Mouse (Mus musculus) hindbrain, embryonic 10.5 days (tissue): ENCODE measurements around the gene Myo15b. TPM values are rescaled to one million over a fixed set of nuclear protein-coding genes. Genes with fewer than 3 reads are reported as not detected.

ENCODE experiments used
- DNase-seq: peaks from one replicate; pipeline ENCODE4 v3.0.0-alpha.2; 2017; ENCODE audit warnings: low spot score
- H3K27ac ChIP-seq: fragments of 300-500 bp; sonication (generic); 2 replicates; pipeline ENCODE4 v1.5.1; 2016; ENCODE audit warnings: mild to moderate bottlenecking, moderate library complexity
- H3K27me3 ChIP-seq: fragments of 300-500 bp; sonication (generic); 2 replicates; pipeline ENCODE4 v1.6.1; 2016; ENCODE audit warnings: mild to moderate bottlenecking; ENCODE audit not compliant: poor library complexity, insufficient read depth, severe bottlenecking
- H3K36me3 ChIP-seq: fragments of 300-500 bp; sonication (generic); 2 replicates; pipeline ENCODE4 v1.6.1; 2016; ENCODE audit warnings: mild to moderate bottlenecking, moderate library complexity
- H3K4me1 ChIP-seq: fragments of 300-500 bp; sonication (generic); replicated peaks from 2 replicates; pipeline ENCODE4 v1.6.1; 2016; ENCODE audit warnings: mild to moderate bottlenecking
- H3K4me3 ChIP-seq: fragments of 300-500 bp; sonication (generic); 2 replicates; pipeline ENCODE4 v1.5.1; 2016; ENCODE audit warnings: mild to moderate bottlenecking, moderate library complexity
- H3K9me3 ChIP-seq: fragments of 300-500 bp; sonication (generic); 2 replicates; pipeline ENCODE4 v1.6.1; 2016; ENCODE audit warnings: mild to moderate bottlenecking, moderate library complexity
- WGBS: fragments of 180-500 bp; shearing (Covaris S2); methylation state at CpG from one replicate; pipeline ENCODE4 v1.1.7; 2016; 5-methylcytosine and 5-hydroxymethylcytosine counted together
- polyA plus RNA-seq: library from polyadenylated mRNA; unstranded; fragments of >200 nt; fragmentation: Nextera tagmentation; extraction: Ambion mirVana; gene quantifications from 2 replicates; pipeline ENCODE4 v1.2.1, GENCODE M21; 2016

Gene Myo15b
- polyA plus RNA-seq: 0.19 and 0.21 TPM in 2 replicates

DNA sequence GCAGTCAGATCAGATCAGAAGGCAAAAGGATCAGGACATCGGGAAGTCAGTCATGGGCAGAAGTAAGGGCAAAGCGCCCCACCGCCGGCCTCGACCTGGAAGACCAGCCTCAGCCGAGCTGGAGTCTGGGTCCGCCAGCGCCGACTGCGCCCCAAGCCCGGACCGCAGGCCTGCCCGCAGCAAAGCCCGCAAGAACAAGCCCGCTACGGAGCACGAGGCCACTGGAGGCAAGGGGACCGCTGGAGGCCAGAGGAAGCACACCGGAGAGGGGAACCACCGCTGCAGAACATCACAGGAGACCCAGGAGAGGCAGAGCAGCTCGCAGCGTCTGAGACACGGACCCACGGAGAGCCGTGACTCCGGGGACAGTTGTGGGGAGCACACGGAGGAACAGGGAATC is at the start of gene Myo15b:
Gene Myo15b (plus strand): TSS at position 53 of the 400 bp plus-strand sequence.
- Histone ChIP-seq H3K36me3 (0 out of 2 replicates have a peak, but pooled peaks cover 6% of the 10 kb centered on the region), H3K27ac (peak within 1 kb of the TSS; percentile 60), H3K4me1 (peaks cover 26% of the 10 kb centered on the region), H3K27me3 (peaks cover 73% of the 10 kb centered on the region), H3K4me3 (peak within 1 kb of the TSS; percentile 50), H3K9me3 (no peaks in the 10 kb centered on the region)
- peak; percentile 51 for DNase-seq
- 9% methylated on average over 27 of the region's 27 CpGs for WGBS

DNA sequence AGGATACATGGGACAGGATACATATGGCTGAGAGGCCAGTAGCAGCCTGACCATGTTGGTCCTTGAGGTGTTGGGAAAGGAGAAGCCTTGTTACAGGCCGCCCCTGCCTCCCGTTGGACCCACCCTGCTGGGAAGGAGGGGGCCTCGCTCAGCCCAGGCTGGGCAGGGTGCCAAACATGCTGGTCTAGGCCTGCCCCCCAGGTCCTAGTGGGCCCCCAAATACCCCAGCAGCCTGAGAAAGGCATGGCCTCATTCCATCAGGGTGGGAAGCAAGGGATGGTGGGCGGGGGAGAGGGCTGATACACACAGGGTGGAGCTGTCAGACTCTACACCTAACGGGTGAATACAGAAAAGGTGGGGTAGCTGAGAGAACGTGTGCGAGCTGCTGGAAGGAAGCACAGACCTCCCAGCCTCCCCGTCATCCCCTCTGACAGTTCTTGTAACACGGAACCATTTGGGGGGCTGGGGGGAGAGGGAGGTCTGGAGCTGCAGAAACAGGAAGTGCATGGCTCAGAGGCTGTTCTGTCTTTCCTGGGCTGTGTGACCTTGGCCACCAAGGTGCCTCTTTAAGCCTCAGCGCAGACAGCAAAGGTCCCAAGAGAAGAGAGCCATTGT is 49.4 kb upstream of the Myo15b start:
- peak overlapping the region; percentile 24; the same call in 1 of the 2 replicates for H3K4me3 ChIP-seq

DNA sequence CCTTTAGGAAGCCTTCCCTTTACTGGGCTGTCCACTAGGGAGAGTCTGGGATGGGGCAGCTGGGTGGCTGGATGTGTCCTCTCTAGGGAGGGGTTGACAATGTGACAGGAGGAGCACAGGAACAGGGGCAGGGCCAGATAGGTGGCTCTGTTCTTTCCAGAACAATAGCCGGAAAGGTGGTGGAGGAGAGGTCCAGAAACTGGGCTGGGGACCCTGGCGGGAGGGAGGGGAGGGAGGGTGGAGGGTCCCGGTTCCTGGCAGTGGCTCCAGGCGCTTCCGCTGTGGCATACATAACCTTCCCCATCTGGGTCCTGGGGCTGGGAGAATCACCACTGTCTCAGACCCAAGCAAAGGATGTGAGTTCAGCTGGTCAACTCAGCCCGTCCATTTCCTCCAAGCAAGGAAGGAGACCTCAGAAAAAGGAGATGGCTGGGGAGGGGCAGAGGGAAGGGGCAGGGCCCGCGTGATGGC is 48.9 kb upstream of the Myo15b start:
- H3K9me3 ChIP-seq: no peaks in the 10 kb centered on the region
- H3K4me3 ChIP-seq: peak overlapping the region; percentile 24; the same call in 1 of the 2 replicates
- no peaks in the 10 kb centered on the region for H3K27me3 ChIP-seq
- DNase-seq: no peak
- peaks cover 74% of the 10 kb centered on the region for H3K4me1 ChIP-seq
- WGBS: 61% methylated on average over 8 of the region's 8 CpGs
- H3K27ac ChIP-seq: peak overlapping the region; percentile 78
- H3K36me3 ChIP-seq: peaks cover 78% of the 10 kb centered on the region

More for the DNA sequence above, 49.4 kb upstream of the Myo15b start:
- WGBS: 76% methylated on average over 10 of the region's 10 CpGs
- Histone ChIP-seq H3K9me3 (no peaks in the 10 kb centered on the region), H3K4me1 (peaks cover 71% of the 10 kb centered on the region), H3K36me3 (peaks cover 84% of the 10 kb centered on the region), H3K27ac (peak overlapping the region; percentile 78), H3K27me3 (no peaks in the 10 kb centered on the region)
- no peak for DNase-seq

DNA sequence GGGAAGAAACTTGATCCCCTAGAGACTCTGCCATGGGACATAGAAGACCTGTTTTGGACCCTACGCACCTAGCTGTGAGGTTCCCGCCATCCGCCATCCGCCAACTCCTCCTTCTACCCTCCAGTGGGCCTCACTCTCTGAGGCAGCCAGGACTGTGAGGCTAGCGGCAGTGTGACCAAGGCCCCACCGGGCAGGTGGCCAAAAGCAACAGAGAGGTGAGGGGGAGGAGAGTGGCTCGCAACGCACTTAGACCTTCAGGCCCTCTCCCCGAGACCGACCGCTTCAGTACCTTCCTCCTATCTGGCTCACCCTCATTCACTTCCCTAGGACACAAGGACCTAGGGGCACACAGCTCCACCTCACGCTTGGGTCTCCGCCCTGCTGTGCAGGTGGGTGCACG is 47.8 kb upstream of the Myo15b start:
- no peaks in the 10 kb centered on the region for H3K27me3 ChIP-seq
- H3K27ac ChIP-seq: peak overlapping the region; percentile 64; the same call in 1 of the 2 replicates
- peaks cover 84% of the 10 kb centered on the region for H3K4me1 ChIP-seq
- WGBS: 92% methylated on average over 14 of the region's 14 CpGs
- H3K9me3 ChIP-seq: no peaks in the 10 kb centered on the region
- H3K4me3 ChIP-seq: peak overlapping the region; percentile 98; the same call in 1 of the 2 replicates
- DNase-seq: no peak
- H3K36me3 ChIP-seq: peaks cover 68% of the 10 kb centered on the region

DNA sequence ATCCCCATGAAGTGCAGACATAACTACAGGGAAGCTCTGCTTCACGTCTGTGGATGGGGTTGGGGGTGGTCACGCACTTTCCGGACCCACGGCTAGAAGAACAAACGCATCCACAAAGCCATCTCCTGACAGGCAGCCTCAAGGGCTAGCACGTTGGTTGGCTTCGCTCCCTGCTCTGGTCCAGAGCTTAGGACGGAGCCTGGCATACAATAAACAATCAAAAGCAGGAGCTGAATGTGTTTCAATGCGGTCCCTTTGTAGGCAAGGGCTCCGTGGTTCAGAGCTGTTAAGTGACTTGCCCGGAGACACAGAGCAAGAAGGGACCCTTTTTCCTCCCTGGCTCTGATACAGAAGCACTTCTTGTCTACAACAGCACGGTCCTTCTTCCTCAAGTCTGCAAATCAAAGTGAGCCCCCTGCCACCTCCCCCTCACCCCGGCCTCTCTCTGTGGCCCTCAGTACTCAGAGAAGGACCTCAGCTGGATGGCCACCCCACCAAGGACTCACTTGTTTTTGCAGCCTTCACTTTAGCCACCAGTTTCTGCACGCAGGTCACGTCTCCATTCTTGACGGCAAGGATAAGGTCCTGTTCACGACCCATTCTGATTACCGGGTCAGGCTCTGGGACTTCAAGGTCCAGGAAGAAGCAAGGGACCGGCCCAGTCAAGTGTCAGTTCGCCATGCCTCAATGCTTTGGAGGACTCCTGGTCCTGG is 46.7 kb upstream of the Myo15b start:
- Histone ChIP-seq H3K36me3 (peaks cover 59% of the 10 kb centered on the region), H3K4me3 (peak overlapping the region; percentile 98), H3K9me3 (no peaks in the 10 kb centered on the region), H3K4me1 (peaks cover 88% of the 10 kb centered on the region), H3K27ac (peak overlapping the region; percentile 91; the same call in 1 of the 2 replicates), H3K27me3 (no peaks in the 10 kb centered on the region)
- 81% methylated on average over 20 of the region's 20 CpGs for WGBS
- no peak for DNase-seq

DNA sequence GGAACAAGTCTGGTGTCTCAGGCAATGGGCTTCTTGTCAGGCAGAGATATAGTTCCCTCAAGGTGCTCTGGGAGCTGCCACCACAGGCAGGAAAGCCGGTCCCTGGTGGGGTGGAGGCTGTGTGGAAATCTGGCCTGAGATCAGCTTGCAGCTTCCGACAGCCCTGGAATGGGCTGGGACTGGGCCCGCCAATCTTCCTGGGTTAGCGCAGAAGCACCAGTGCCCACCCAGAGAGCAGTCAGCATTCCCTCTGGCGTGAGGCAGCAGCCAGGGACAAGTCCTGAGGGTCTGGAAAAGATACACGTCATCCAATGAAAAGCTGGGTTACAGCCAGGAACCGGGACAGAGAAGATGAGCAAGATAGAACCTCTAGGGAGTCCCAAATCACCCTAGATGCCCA is 46.1 kb upstream of the Myo15b start:
- Histone ChIP-seq H3K4me3 (peak overlapping the region; percentile 98), H3K4me1 (peaks cover 82% of the 10 kb centered on the region), H3K36me3 (peaks cover 59% of the 10 kb centered on the region), H3K9me3 (no peaks in the 10 kb centered on the region), H3K27ac (peak overlapping the region; percentile 91; the same call in 1 of the 2 replicates), H3K27me3 (no peaks in the 10 kb centered on the region)
- WGBS: 41% methylated on average over 7 of the region's 7 CpGs
- DNase-seq: no peak

DNA sequence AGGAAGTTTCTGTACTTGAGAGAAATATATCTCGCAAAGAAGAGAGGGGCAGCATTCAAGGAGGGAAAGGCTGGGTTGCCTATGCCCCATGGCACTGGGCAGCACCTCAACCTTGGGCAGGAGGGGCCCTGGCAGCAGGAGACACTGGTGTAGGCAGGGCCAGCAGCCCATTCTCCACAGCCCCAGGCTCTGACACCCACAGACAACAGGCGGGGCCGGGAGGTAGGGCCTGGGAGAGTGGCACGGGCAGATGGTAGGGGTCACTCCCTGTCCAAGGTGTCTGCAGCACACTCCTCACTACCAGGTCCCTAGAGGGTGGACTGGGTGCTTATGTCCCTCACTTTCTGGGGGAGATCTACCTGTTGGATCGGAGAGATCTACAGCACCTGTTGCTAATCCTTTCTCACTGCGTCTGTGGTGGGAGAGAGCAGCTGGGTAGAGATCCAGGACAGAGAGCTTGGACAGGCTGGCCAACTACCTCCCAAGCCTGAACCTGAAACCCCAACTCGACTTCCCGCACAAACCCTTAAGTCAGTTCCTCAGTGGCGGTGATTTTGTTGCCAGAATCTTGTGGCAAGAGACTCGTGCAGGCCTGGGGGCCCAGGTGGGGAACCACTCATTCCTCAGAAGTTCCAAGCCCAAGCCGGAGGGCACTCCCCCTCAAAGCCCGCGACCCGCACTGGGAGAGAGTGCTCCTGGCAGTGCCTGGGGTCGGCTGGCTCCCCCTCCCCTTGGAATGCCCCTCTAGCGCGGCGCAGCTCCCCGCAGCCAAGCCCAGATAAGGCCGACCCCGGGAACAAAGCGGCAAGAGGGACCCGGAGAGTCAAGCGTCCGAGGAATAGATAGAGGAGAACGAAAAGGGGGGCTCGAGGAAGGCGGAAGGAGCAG is 45.4 kb upstream of the Myo15b start:
- Histone ChIP-seq H3K27ac (peak overlapping the region; percentile 91), H3K27me3 (no peaks in the 10 kb centered on the region), H3K4me1 (peaks cover 76% of the 10 kb centered on the region), H3K4me3 (peak overlapping the region; percentile 98), H3K9me3 (no peaks in the 10 kb centered on the region), H3K36me3 (peaks cover 59% of the 10 kb centered on the region)
- no peak for DNase-seq
- WGBS: 3% methylated on average over 28 of the region's 28 CpGs

DNA sequence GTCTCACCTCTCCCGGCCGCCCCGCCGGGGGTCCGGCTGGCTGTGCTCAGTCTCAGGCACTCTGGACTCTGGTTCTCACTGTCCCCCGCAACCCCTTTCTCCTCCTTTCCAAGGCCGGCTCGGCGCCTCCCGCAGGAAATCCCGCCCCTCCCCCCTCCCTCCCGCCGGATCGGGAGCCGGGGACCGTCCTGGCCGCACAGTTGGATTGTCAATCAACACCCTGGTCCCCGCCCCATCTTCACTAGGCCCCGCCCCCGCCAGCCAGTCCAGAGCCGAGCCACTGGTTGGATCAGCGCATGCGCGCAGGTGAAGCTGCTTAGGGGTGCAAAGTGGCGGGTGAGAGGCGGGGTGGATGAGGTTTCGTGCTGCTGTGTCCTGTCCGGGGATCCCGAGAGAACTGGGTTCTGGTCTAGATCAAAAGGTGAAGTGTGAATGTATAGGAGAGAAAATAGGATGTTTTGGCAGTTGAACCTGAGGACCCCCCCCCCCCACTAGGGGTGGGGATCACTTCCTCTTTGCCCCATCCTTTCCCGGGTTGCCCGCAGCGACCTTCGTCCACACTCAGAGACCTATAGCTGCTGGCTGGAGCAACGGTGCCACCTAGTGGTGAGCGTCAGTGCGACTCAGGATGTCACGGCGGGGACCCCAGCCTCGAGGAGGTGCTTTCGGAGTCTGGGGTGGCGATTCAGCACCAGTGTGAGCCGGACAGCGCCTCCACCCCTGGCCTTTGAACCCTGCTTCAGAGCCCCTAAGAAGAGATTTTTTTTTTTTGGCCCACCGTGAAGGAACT is 44.5 kb upstream of the Myo15b start, which contains the start of gene Caskin2:
Gene Caskin2 (minus strand): TSS at position 133 of the 790 bp plus-strand sequence.
- WGBS: under 1% methylated on average over 44 of the region's 44 CpGs
- DNase-seq: peak; percentile 100
- H3K27ac ChIP-seq: peak within 1 kb of the TSS; percentile 91
- H3K9me3 ChIP-seq: no peaks in the 10 kb centered on the region
- H3K27me3 ChIP-seq: no peaks in the 10 kb centered on the region
- peaks cover 59% of the 10 kb centered on the region for H3K36me3 ChIP-seq
- H3K4me3 ChIP-seq: peak within 1 kb of the TSS; percentile 98
- peaks cover 66% of the 10 kb centered on the region for H3K4me1 ChIP-seq

DNA sequence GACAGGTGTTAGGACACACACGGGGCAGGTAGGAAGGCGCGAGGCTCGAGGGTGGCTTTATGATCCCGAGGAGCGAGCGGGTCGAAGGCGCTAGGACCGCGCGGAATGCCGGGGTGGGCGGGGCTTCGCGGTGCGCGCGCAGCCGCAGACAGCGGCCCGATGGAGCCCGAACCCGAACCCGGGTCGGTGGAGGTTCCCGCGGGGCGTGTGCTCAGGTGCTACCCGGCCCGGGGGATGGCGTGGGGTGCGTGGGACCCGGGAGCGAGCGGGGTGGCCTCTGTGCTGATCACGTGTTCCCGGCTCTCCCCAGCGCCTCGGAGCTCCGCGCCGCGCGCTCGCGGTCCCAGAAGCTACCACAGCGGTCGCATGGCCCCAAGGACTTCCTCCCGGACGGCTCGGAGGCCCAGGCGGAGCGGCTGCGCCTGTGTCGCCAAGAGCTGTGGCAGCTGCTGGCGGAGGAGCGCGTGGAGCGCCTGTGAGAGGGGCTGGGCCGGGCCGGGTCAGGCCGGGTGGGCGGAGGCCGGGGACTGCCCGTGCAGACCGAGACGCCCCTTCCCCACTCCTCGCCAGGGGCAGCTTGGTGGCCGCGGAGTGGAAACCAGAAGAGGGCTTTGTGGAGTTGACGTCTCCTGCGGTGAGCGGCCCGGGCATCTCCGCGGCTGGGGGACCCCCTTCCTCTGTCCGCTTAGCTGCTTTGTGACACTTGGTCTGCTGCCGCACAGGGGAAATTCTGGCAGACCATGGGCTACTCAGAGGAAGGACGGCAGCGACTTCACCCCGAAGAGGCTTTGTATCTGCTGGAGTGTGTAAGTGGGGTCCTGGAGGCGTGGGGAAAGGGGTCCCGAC is 43.4 kb upstream of the Myo15b start, which contains the start of gene Tsen54:
Gene Tsen54 (plus strand): TSS at position 120 of the 846 bp plus-strand sequence.
- DNase-seq: peak; percentile 89
- under 1% methylated on average over 84 of the region's 84 CpGs for WGBS
- Histone ChIP-seq H3K27me3 (no peaks in the 10 kb centered on the region), H3K4me1 (peaks cover 55% of the 10 kb centered on the region), H3K9me3 (no peaks in the 10 kb centered on the region), H3K27ac (peak within 1 kb of the TSS; percentile 91), H3K36me3 (peaks cover 58% of the 10 kb centered on the region), H3K4me3 (peak within 1 kb of the TSS; percentile 98)

DNA sequence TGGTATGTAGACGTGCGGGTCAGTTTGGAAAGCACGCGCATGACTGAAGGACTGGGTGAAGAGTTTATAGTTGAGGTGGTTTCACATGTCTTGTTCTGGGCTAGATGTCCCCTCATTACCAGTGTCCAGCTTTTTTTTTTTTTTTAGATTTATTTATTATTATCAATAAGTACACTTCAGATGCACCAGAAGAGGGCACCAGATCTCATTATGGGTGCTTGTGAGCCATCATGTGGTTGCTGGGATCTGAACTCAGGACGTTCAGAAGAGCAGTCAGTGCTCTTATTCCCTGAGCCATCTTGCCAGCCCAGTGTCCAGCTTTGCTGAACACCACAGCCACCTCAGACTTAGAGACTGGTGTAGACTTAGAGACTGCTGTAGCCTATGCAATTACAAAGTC is 40.9 kb upstream of the Myo15b start:
- Histone ChIP-seq H3K27me3 (peaks cover 8% of the 10 kb centered on the region), H3K4me1 (peaks cover 30% of the 10 kb centered on the region), H3K36me3 (peaks cover 58% of the 10 kb centered on the region), H3K9me3 (no peaks in the 10 kb centered on the region), H3K27ac (no peak overlapping the region), H3K4me3 (no peak overlapping the region)
- no peak for DNase-seq
- WGBS: 90% methylated on average over 5 of the region's 5 CpGs
